Mouse (Mus musculus) myocyte (in vitro differentiated cells): ENCODE measurements around the gene Morn5. TPM values are rescaled to one million over a fixed set of nuclear protein-coding genes. Genes with fewer than 3 reads are reported as not detected.

ENCODE experiments used
- H3K27me3 ChIP-seq: one replicate; pipeline ENCODE4 v1.6.1; 2011; ENCODE audit not compliant: control insufficient read depth, insufficient read depth, insufficient read length
- H3K36me3 ChIP-seq: one replicate; pipeline ENCODE4 v1.6.1; 2011; ENCODE audit not compliant: control insufficient read depth, insufficient read depth
- H3K4me2 ChIP-seq: one replicate; pipeline ENCODE4 v1.6.1; 2011; ENCODE audit warnings: low read depth, control low read depth
- H3K4me3 ChIP-seq: one replicate; pipeline ENCODE4 v1.5.1; 2011; ENCODE audit warnings: mild to moderate bottlenecking, control low read depth, moderate library complexity
- H3K79me2 ChIP-seq: one replicate; pipeline ENCODE4 v1.6.1; 2011; ENCODE audit not compliant: control insufficient read depth, insufficient read depth
- H3ac ChIP-seq: one replicate; pipeline ENCODE4 v1.6.1; 2011; ENCODE audit not compliant: control insufficient read depth, insufficient read length
- CEBPB ChIP-seq: IDR thresholded peaks from 2 replicates; pipeline ENCODE4 v1.6.1; 2011; ENCODE audit warnings: mild to moderate bottlenecking, moderate library complexity; ENCODE audit not compliant: poor library complexity, insufficient read depth, severe bottlenecking
- E2F4 ChIP-seq: IDR thresholded peaks from one replicate; pipeline ENCODE4 v1.6.1; 2011; ENCODE audit warnings: mild to moderate bottlenecking, control low read depth, moderate library complexity; ENCODE audit not compliant: insufficient read depth
- MAX ChIP-seq: IDR thresholded peaks from one replicate; pipeline ENCODE4 v1.6.1; 2011; ENCODE audit warnings: low read depth, mild to moderate bottlenecking, control low read depth
- MYOD1 ChIP-seq, 3 experiments: IDR thresholded peaks; one replicate each; pipeline ENCODE4 v1.6.1; 2011; ENCODE audit warnings: control low read depth in 2 of 3, low read depth in 2 of 3, mild to moderate bottlenecking in 2 of 3, moderate library complexity in 1 of 3; ENCODE audit not compliant: insufficient read length in 2 of 3, control insufficient read depth in 1 of 3
- MYOG ChIP-seq, 3 experiments: IDR thresholded peaks; one replicate each; pipeline ENCODE4 v1.6.1; 2011; ENCODE audit warnings: control low read depth in 2 of 3, low read depth in 2 of 3, mild to moderate bottlenecking in 2 of 3; ENCODE audit not compliant: insufficient read length in 2 of 3, control insufficient read depth in 1 of 3, insufficient read depth in 1 of 3
- POLR2A ChIP-seq: IDR thresholded peaks from one replicate; pipeline ENCODE4 v1.6.1; 2011; ENCODE audit warnings: low read depth, mild to moderate bottlenecking, control low read depth, moderate library complexity; ENCODE audit not compliant: insufficient read length
- POLR2AphosphoS2 ChIP-seq: IDR thresholded peaks from one replicate; pipeline ENCODE4 v1.6.1; 2011; ENCODE audit warnings: low read depth, control low read depth; ENCODE audit not compliant: insufficient read length
- REST ChIP-seq: IDR thresholded peaks from one replicate; pipeline ENCODE4 v1.6.1; 2011; ENCODE audit warnings: mild to moderate bottlenecking, control low read depth, moderate library complexity; ENCODE audit not compliant: insufficient read depth, insufficient read length
- SRF ChIP-seq: IDR thresholded peaks from one replicate; pipeline ENCODE4 v1.6.1; 2011; ENCODE audit warnings: low read depth; ENCODE audit not compliant: control insufficient read depth, insufficient read length
- TCF12 ChIP-seq: IDR thresholded peaks from one replicate; pipeline ENCODE4 v1.6.1; 2011; ENCODE audit warnings: mild to moderate bottlenecking, control low read depth; ENCODE audit not compliant: poor library complexity, insufficient read depth, severe bottlenecking
- TCF3 ChIP-seq: IDR thresholded peaks from one replicate; pipeline ENCODE4 v1.6.1; 2011; ENCODE audit warnings: low read depth, control low read depth; ENCODE audit not compliant: insufficient read length
- USF1 ChIP-seq: IDR thresholded peaks from one replicate; pipeline ENCODE4 v1.6.1; 2011; ENCODE audit warnings: low read depth, mild to moderate bottlenecking, control low read depth, moderate library complexity
- polyA plus RNA-seq: library from polyadenylated mRNA; unstranded; fragments of >200 nt; fragmentation: generic; extraction: Trizol; gene quantifications from one replicate; pipeline ENCODE4 v1.2.1, GENCODE M21; 2012; ENCODE audit warnings: missing spikeins

Morn5 gene
- polyA plus RNA-seq, 1 experiment, result 0.16 TPM

DNA sequence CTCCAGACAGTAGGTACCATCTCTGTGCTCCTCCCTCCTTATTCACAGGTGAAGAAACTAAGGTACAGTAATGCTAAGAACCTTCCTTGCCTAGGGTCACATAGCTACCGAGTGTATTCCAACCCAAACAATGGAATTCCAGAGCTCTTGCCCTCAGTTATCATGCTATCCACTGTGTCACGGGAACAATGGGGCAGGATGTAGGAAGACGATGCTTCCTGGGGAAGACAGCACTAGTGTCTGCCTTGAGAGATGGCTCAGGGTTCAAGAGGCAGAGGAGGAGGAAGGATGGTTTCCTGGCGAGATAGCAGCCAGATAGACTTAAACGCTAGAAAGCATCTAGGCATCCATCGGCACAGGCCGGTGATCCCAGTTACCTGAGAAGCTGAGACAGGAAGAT lies 16.4 kb upstream of the Morn5 start:
- peaks cover 8% of the 10 kb centered on the region for H3K36me3 ChIP-seq
- no peak overlapping the region for H3ac ChIP-seq

DNA sequence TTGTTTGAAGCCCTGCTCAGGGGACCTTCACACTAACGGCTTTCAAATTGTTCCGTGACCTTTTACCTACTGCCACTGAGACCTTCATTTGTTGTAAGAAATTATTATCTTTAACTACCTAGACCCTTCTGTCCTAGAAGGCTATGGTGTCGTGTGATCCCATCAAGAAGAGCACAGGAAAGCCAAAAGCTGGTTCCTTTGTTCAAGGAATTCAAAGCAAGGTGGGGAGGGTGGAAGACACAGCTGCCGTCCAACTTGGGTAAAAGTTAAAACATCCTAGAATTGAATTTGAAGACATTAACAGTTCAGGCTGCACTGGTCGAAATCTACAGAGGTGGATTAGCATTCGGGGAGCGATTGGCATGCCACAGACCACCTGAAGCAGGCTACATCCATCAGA lies 15.3 kb upstream of the Morn5 start:
- Histone ChIP-seq H3K4me3 (no peak overlapping the region), H3K36me3 (peaks cover 8% of the 10 kb centered on the region), H3K4me2 (no peak overlapping the region), H3K79me2 (no peaks in the 10 kb centered on the region), H3ac (no peak overlapping the region), H3K27me3 (no peaks in the 10 kb centered on the region)
- no peak for TF ChIP-seq MAX
- TF ChIP-seq MYOG (IDR thresholded peaks at IDR 0.05; ENCODE audit: control insufficient read depth in 1 of 3, insufficient read depth in 1 of 3, insufficient read length in 2 of 3, low read depth in 2 of 3), result no peak
- no peak for TF ChIP-seq CEBPB
- no peak for TF ChIP-seq TCF12
- TF ChIP-seq MYOD1 (IDR thresholded peaks at IDR 0.05; ENCODE audit: control insufficient read depth in 1 of 3, insufficient read length in 2 of 3, low read depth in 2 of 3), result no peak
- no peak for TF ChIP-seq E2F4
- TF ChIP-seq POLR2AphosphoS2, result no peak
- TF ChIP-seq USF1, result no peak
- no peak for TF ChIP-seq SRF

More for the DNA sequence above, 16.4 kb upstream of the Morn5 start:
- no peaks in the 10 kb centered on the region for H3K79me2 ChIP-seq
- H3K4me2 ChIP-seq, result no peak overlapping the region
- TF ChIP-seq POLR2AphosphoS2 (no peak), E2F4 (no peak), CEBPB (no peak), MYOD1 (IDR thresholded peaks at IDR 0.05; ENCODE audit: control insufficient read depth in 1 of 3, insufficient read length in 2 of 3, low read depth in 2 of 3) (no peak), MAX (no peak), TCF3 (no peak), SRF (no peak), POLR2A (no peak), USF1 (no peak), TCF12 (no peak), REST (no peak), MYOG (IDR thresholded peaks at IDR 0.05; ENCODE audit: control insufficient read depth in 1 of 3, insufficient read depth in 1 of 3, insufficient read length in 2 of 3, low read depth in 2 of 3) (no peak)
- peaks cover 6% of the 10 kb centered on the region for H3K27me3 ChIP-seq
- H3K4me3 ChIP-seq, result no peak overlapping the region

DNA sequence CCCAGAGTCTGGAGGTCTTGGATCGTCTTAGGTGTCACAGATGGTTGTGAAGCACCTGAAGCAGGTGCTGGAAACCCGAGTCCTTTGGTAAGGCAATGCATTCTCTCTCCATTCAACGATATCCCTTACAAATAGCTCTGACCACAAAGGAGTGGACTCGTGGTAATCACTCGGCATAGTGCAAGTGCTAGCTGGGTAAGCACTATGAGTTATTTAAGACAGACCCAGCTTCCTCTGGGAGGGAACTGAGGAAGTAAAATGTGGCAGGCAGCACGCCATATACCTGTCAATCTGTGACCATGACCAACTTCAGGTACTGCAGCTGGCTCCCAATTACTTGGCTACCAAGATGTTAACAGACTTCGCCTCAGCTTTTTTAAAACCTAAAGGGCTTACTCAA lies 14.4 kb upstream of the Morn5 start:
- TF ChIP-seq CEBPB (no peak), POLR2AphosphoS2 (no peak), MAX (no peak), E2F4 (no peak)
- no peaks in the 10 kb centered on the region for H3K79me2 ChIP-seq
- H3K4me2 ChIP-seq, result no peak overlapping the region
- H3ac ChIP-seq, result no peak overlapping the region
- H3K4me3 ChIP-seq, result no peak overlapping the region
- H3K27me3 ChIP-seq, result no peaks in the 10 kb centered on the region
- peaks cover 8% of the 10 kb centered on the region for H3K36me3 ChIP-seq

DNA sequence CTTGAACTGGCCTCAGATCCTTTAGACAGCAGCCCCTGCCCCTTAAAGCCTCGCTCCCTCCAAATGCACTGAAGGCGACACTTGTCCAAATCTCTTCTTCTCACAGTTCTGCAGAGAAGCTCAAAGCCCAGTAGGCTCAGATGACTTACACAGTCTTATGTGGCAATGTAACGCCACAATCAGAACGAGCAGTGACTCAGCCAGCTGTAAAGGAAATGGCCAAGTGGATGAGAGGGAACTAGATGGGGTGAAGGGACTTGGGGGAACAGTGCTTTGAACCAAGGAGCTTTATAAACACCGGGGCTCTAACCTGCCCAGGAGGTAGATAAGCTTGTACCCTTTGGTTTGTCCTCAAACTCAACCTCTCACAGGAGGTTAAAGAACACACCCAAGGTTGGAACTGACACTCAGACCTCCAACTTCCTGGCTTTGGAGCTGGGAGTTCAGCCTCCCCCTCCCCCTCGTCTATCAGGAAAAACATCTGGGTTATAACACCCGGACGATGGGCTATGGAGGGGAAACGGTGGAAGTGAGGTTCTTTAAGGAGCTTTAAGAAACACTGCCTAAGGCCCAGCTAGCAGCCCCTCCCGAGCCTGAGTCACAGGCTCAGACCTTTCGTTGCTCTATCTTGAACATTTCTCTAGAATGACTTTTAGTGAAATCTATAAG lies 13.7 kb upstream of the Morn5 start:
- Histone ChIP-seq H3K4me2 (no peak overlapping the region), H3ac (no peak overlapping the region), H3K36me3 (peaks cover 8% of the 10 kb centered on the region), H3K4me3 (no peak overlapping the region), H3K79me2 (no peaks in the 10 kb centered on the region), H3K27me3 (no peaks in the 10 kb centered on the region)
- TF ChIP-seq MYOG (IDR thresholded peaks at IDR 0.05; ENCODE audit: control insufficient read depth in 1 of 3, insufficient read depth in 1 of 3, insufficient read length in 2 of 3, low read depth in 2 of 3), result no peak
- no peak for TF ChIP-seq TCF12
- no peak for TF ChIP-seq MAX
- TF ChIP-seq USF1, result no peak
- no peak for TF ChIP-seq POLR2AphosphoS2
- TF ChIP-seq E2F4, result no peak
- no peak for TF ChIP-seq MYOD1 (IDR thresholded peaks at IDR 0.05; ENCODE audit: control insufficient read depth in 1 of 3, insufficient read length in 2 of 3, low read depth in 2 of 3)
- TF ChIP-seq TCF3, result no peak
- TF ChIP-seq SRF, result no peak
- no peak for TF ChIP-seq CEBPB

DNA sequence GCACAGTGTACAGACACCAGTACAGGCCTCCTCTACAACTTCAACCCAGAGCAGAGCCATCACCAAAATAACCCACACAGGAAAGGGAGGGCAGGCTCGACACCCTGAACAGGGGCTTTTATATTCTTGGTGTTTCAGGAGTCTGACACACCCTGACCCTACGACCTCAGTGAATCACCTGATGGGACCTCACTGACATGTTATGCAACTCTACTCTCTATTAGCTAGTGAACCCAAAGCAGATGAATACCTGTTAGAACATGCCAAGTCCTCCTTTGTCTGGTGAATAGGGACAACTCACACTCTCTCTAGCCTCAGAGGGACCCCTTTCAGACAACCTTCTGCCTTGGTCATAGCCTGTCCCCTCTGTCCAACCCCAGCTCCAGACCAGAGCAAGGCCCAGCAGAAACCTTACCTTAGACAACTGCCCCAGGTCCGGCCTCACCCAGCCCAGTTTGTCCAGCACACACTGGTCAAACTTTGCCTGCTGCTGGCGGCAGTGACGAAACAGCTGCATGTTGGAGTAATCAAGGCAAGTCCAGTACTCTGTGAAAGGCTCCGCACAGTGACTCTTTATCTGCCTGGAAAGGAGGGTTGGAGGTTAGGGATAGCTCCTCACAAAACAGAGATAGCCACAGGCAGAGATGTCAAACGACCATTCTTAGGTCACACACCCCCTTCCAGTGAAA lies 9.8 kb upstream of the Morn5 start:
- H3ac ChIP-seq, result no peak overlapping the region
- H3K4me2 ChIP-seq, result no peak overlapping the region
- H3K79me2 ChIP-seq, result peaks cover 20% of the 10 kb centered on the region
- no peaks in the 10 kb centered on the region for H3K27me3 ChIP-seq
- H3K4me3 ChIP-seq, result no peak overlapping the region
- peaks cover 23% of the 10 kb centered on the region for H3K36me3 ChIP-seq
- TF ChIP-seq MAX, result no peak
- no peak for TF ChIP-seq TCF12
- TF ChIP-seq MYOG (IDR thresholded peaks at IDR 0.05; ENCODE audit: control insufficient read depth in 1 of 3, insufficient read depth in 1 of 3, insufficient read length in 2 of 3, low read depth in 2 of 3), result no peak
- no peak for TF ChIP-seq TCF3
- no peak for TF ChIP-seq MYOD1 (IDR thresholded peaks at IDR 0.05; ENCODE audit: control insufficient read depth in 1 of 3, insufficient read length in 2 of 3, low read depth in 2 of 3)
- no peak for TF ChIP-seq SRF
- TF ChIP-seq POLR2AphosphoS2, result no peak
- no peak for TF ChIP-seq REST
- TF ChIP-seq E2F4, result no peak
- TF ChIP-seq USF1, result no peak
- TF ChIP-seq POLR2A, result no peak
- TF ChIP-seq CEBPB, result no peak
